Mouse (Mus musculus) cerebellum, adult 2 months (tissue): ENCODE data around the gene Maz. TPM values are rescaled to one million over a fixed set of nuclear protein-coding genes. Genes with fewer than 3 reads are reported as not detected.

ENCODE experiments used
- DNase-seq, 2 experiments: peaks; one replicate each; pipeline ENCODE4 v3.0.0; 2021
- H3K27ac ChIP-seq: fragments of 200-500 bp; 2 replicates; pipeline ENCODE4 v1.5.1; 2012; ENCODE audit warnings: low read length, control low read depth, inconsistent platforms; ENCODE audit not compliant: insufficient read depth
- H3K27me3 ChIP-seq: fragments of 200-500 bp; 2 replicates; pipeline ENCODE4 v1.6.1; 2012; ENCODE audit warnings: inconsistent platforms, mild to moderate bottlenecking, low read length, moderate library complexity; ENCODE audit not compliant: control insufficient read depth, insufficient read depth
- H3K4me1 ChIP-seq: fragments of 200-500 bp; 2 replicates; pipeline ENCODE4 v1.6.1; 2011; ENCODE audit warnings: low read length; ENCODE audit not compliant: control insufficient read depth, insufficient read depth
- H3K4me3 ChIP-seq: fragments of 200-500 bp; replicated peaks from 2 replicates; pipeline ENCODE3; 2011; ENCODE audit warnings: mild to moderate bottlenecking, low read depth, low read length, control low read depth; ENCODE audit not compliant: insufficient read depth
- CTCF ChIP-seq: fragments of 200-500 bp; IDR thresholded peaks from 2 replicates; pipeline ENCODE4 v1.5.1; 2011; ENCODE audit warnings: low read depth, mild to moderate bottlenecking, control low read depth, low read length, moderate library complexity, borderline replicate concordance; ENCODE audit not compliant: insufficient read depth
- POLR2A ChIP-seq: fragments of 200-500 bp; IDR thresholded peaks from 2 replicates; pipeline ENCODE4 v1.6.1; 2011; ENCODE audit warnings: low read length, control low read depth, borderline replicate concordance; ENCODE audit not compliant: insufficient read depth
- WGBS: fragments of 180-500 bp; shearing (Covaris S2); methylation state at CpG from one replicate; pipeline ENCODE4 v1.1.7; 2018; 5-methylcytosine and 5-hydroxymethylcytosine counted together
- polyA plus RNA-seq: library from polyadenylated mRNA; depleted of rRNA; stranded (reverse); fragments of >200 nt; gene quantifications from 2 replicates; pipeline ENCODE4 v1.2.3, GENCODE M21; 2012

Gene Maz
- polyA plus RNA-seq, 1 experiment = 198 TPM

DNA sequence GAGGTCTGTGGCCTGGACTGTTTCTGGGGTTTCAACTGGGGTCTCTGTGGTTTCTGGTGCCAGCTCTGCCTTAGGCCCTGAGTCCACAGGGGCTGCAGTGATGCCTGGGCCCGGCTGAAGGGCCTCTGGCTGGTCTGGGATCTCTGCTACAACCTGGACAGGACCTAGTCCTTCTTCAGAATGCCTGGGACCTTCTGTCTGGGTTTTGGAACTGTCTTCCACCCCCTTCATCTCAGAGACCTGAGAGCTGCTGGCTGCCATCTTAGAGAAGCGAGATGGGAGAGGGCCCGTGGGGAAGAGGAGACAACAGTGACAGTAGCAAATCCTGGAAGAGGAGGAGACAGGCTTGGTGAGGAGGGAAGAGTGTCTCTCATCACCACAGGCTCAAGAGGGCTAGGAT, 6.8 kb downstream of the Maz start:
- WGBS = 6% methylated on average over 3 of the region's 3 CpGs
- Histone ChIP-seq H3K27me3 (no peaks in the 10 kb centered on the region), H3K27ac (peak overlapping the region; percentile 91), H3K4me1 (peaks cover 31% of the 10 kb centered on the region), H3K4me3 (peak overlapping the region; percentile 80)
- DNase-seq = peak; percentile 64 to 68
- TF ChIP-seq CTCF (no peak), POLR2A (0 out of 2 replicates have a peak, but pooled peaks have one; percentile 14)

DNA sequence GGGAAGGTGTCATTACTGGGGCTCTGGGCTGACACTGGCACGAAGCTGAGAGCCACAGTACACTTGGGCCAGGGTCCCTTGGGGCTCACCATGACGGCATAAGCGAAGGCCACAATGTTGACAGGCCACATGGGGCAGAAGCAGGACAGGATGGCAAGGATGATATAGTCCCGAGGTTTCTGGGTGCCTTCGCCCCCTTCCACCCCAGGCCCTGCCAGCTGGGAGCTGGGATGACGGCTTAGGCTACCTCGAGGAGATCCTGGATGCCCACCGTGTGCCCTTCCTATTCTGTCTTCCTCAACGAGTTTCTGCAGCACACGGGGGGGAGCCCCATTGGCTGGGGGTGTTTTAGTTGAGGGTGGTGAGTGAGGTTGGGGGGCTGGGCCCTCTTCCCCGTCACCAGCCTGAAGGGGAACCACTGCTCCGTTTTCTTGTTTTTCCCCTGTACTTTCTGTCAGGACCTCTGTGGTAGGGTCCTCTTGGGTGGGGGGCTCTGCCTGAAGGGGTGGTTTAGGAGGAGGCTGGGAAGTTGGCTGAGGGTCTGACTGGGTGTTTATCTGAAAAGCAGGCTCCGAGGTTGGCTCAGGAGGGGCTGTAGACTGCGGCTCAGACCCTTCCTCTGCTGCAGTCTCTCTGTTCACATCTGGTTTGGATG, 7.4 kb downstream of the Maz start:
- 8% methylated on average over 14 of the region's 14 CpGs for WGBS
- peak overlapping the region; percentile 80 for H3K4me3 ChIP-seq
- H3K27me3 ChIP-seq = no peaks in the 10 kb centered on the region
- DNase-seq = no peak
- H3K4me1 ChIP-seq = peaks cover 33% of the 10 kb centered on the region
- TF ChIP-seq CTCF (no peak), POLR2A (no peak)
- peak overlapping the region; percentile 91 for H3K27ac ChIP-seq

DNA sequence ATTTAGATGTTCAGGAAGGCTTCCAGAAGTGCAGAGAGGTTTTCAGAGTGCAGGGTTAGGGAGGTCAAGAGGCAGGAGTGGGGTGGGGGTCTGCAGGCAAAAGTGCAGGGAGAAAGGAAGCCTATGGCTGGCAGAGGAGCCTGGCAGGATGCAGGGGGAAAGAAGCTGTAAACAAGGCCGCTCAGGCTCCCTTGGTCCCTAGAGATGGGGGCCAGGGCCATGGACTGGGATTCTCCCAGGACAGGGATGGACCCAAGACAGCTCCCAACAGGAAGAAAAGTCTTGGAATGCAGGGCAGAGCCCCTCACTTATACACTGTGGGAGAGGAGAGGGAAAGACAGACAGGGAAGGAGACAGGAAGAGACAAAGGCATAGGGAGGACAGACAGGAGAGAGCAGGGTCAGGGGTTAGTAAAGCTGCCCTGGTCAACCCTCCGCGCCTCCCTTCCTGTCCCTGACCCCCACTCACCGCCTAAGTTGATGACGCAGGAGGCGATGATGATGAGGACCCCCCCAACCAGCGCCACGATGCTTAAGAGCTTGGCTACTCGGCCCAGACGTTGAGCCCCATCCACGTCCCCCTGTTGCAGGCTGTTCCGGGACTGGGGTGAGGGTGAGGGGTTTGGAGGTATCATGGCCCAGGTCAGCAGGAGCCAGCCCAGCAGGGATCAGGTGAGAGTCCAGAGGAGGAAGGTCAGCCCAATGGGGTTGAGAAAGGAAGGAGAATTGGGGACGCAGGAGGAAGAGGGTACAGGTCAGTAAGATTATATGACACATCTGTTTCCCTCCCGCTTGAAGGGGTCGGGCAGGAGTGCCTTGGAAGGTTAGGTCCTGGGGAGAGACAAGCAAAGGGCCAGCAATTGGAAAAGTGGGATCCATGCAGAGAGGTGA, 8.2 kb downstream of the Maz start:
- peak; percentile 38 to 59 for DNase-seq
- Histone ChIP-seq H3K27ac (peak overlapping the region; percentile 91), H3K4me3 (peak overlapping the region; percentile 80)

DNA sequence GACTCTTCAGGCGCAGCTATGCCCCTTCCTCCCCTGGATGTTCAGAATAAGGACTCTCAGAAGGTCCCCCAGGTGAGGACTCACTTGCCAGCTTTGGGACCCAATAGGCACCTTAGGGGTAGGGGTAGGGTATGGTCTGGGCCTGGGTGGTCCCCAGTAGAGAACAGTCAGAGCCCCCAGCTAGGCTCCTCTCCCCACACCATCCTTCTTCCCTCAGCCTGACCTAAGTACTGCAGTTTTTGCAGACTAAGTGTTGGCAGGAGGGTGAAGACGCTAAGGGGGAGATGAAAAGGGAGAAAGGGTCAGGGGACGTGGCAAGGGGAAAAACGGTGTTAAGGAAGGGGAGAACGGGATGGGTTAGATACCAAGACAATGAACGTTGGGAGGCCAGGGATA, 8.9 kb downstream of the Maz start:
- Histone ChIP-seq H3K4me3 (peak overlapping the region; percentile 80), H3K27me3 (no peaks in the 10 kb centered on the region), H3K4me1 (peaks cover 27% of the 10 kb centered on the region), H3K27ac (peak overlapping the region; percentile 91)
- DNase-seq = peak in 1 of 2 experiments; percentile 50
- no peak for TF ChIP-seq POLR2A
- no peak for TF ChIP-seq CTCF
- 22% methylated on average over 6 of the region's 6 CpGs for WGBS

More for the DNA sequence above, 8.2 kb downstream of the Maz start:
- no peaks in the 10 kb centered on the region for H3K27me3 ChIP-seq
- TF ChIP-seq POLR2A = no peak
- no peak for TF ChIP-seq CTCF
- peaks cover 30% of the 10 kb centered on the region for H3K4me1 ChIP-seq
- 39% methylated on average over 15 of the region's 15 CpGs for WGBS

DNA sequence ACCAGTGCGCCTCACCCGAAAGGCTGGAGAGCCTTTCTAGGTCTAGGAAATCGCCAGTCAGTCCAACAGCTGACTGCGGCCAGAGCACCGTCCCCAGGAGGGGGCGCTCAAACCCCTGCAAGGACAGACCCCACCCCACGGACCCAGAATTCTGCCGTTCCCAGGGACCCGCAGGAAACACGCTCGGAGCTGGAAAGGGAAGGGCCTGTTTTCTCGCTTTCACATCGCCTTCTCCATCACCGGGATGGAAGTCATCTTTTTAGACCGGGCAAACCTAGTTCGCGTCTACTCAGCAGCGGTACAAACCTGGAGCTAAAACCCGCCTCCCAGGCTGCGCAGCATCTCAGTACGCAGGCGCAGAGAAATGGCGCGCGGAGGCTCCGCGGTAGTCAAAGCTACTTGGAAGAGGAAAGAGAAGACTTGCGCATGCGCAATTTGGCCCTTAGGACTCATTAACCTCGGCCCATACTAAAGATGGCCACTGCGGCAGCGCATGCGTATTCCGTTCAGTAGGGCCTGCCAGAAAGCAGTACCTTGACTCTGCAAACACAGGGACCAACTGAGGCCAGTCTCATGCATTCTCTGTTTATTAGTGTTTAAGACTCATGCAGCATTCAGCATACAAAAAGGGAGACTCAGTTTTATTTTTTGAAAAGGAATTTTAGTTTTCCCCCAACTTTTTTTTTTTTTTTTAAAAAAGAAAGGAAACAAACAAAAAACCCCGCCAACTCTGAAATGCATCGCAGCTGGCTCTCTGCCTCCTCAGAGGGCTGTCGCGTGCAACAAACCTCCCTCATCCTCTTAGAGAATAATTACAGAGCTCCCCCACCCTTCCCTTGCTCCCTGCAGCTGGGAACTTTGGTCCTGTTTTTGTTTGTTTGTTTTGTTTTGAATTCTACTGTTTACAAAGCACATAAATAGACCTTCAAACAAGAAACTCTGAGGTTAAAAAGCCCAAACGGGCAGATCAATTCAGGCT, 9.6 kb downstream of the Maz start, which contains the start of gene Pagr1a:
Pagr1a (minus strand) TSS at position 382 of the 979 bp plus-strand sequence.
- H3K4me3 ChIP-seq = peak within 1 kb of the TSS; percentile 93
- H3K27me3 ChIP-seq = no peaks in the 10 kb centered on the region
- peak; percentile 98 for DNase-seq
- WGBS = under 1% methylated on average over 39 of the region's 39 CpGs
- H3K27ac ChIP-seq = peak within 1 kb of the TSS; percentile 98
- TF ChIP-seq CTCF (peak; percentile 74; the same call in 1 of the 2 replicates), POLR2A (peak; percentile 86)
- H3K4me1 ChIP-seq = peaks cover 28% of the 10 kb centered on the region

DNA sequence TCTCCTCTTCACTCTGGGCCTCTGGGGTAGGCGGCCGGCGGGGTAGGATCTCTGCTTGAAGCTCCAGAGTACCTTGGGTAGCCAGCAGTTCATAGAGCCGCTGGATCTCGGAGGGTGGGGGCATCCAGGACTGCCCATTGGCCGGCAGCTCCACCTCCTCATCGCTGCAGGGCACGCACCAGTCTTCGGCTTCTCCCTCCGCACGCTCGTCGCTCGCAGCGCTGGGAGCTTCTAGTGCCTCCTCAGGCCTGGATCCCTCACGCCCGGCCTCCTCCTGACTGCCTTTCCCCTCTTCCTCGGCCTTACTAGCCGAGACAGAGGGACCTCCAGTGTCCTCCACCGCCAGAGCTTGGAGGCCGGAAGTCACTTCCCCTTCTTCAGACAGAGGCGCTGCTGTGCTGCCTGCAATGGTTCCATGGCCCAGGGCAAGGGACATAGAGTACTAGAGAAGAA, 10.3 kb downstream of the Maz start:
- peak in 1 of 2 experiments; percentile 76 for DNase-seq
- H3K4me1 ChIP-seq = peaks cover 26% of the 10 kb centered on the region

DNA sequence TGATC, 10.6 kb downstream of the Maz start, which contains the start of gene Pagr1b:
Pagr1b (minus strand) TSS at position 4 of the 5 bp plus-strand sequence.
- DNase-seq = no peak
- Histone ChIP-seq H3K4me1 (peaks cover 25% of the 10 kb centered on the region), H3K27ac (peak within 1 kb of the TSS; percentile 98), H3K27me3 (no peaks in the 10 kb centered on the region), H3K4me3 (peak within 1 kb of the TSS; percentile 93)
- TF ChIP-seq POLR2A = no peak
- TF ChIP-seq CTCF = no peak

More for the DNA sequence above, 10.3 kb downstream of the Maz start:
- WGBS = under 1% methylated on average over 22 of the region's 22 CpGs
- Histone ChIP-seq H3K4me3 (peak overlapping the region; percentile 93), H3K27ac (peak overlapping the region; percentile 98), H3K27me3 (no peaks in the 10 kb centered on the region)
- no peak for TF ChIP-seq CTCF
- TF ChIP-seq POLR2A = peak; percentile 49
